Mouse (Mus musculus) spleen, embryonic (tissue): Measurements from ENCODE around the gene Olfr1453.
"Not testable (repeated sequence)": the region's sequence is repeated elsewhere in the genome, so short reads cannot be mapped to it uniquely, and the experiment has no call there.

Experiments
- CTCF ChIA-PET: fragments of 350-600 bp; sonication (Branson Sonifier 250); formaldehyde crosslinking; loops from one replicate; lab custom pipeline; 2022; lab: Charles Lee

Gene Olfr1453

DNA sequence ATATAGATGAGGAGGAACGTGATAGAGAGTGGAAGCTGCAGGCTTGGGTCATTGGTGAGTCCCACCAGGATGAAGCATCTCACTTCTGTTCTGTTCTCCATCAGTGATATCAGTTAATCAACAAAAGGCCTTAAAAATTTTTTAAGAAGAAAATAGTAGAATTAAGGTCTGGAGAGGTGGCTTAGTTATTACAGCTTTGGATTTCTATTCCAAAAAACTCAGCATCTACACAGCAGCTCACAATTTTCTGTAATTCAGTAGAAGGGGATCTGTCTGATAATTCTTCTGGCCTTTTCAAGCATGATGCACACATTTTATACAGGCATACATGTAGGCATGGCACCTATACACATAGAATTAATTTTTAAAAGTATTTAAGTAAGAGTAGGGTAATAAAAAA lies at the start of gene Olfr1453:
Gene Olfr1453, minus strand, starts transcription at position 101 of the 400 bp plus-strand sequence.
- CTCF ChIA-PET = no interaction called here

DNA sequence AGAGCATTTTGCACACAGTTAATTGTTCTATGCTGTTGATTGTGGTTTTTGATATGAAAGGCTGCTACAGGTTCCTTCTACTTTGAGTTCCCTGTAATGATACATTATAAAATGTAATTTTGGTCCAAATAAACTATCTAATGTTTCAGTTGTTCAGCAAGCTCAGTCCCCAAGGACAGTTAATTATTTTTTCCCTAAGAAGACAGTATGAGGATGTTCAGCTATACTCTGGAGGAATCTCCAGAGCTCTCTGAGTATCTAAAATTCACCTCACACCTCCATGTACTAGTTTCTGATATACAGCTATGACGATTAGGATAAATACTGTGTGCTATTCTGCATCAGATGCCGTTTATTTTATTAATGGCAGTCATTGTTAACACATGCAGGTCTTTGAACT lies 32.2 kb upstream of the Olfr1453 start, which contains the start of gene Olfr1454:
Gene Olfr1454, plus strand, starts transcription at position 301 of the 400 bp plus-strand sequence.
- CTCF ChIA-PET = no interaction called here

DNA sequence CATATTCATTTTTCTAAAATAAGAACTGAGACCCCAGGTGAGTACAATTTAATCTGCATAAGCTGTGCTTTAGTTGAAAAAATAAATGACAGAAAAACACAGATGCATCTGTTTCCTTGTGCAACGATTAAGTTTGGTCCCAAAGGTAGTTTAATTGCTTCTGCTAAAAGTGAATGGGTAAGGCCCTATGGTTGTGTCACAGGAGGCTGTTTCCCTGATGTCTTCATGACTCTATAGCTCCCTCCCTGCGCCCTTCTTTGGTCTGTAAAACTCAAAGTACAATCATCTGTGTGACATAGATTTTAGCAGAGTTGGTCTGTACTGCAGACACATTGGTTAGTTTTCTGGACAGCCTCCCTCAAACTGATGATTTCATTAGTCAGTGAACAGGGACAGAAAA lies 33.4 kb downstream of the Olfr1453 start, which contains the start of gene Olfr1451:
Gene Olfr1451, plus strand, starts transcription at position 301 of the 400 bp plus-strand sequence.
- CTCF ChIA-PET = no interaction called here

DNA sequence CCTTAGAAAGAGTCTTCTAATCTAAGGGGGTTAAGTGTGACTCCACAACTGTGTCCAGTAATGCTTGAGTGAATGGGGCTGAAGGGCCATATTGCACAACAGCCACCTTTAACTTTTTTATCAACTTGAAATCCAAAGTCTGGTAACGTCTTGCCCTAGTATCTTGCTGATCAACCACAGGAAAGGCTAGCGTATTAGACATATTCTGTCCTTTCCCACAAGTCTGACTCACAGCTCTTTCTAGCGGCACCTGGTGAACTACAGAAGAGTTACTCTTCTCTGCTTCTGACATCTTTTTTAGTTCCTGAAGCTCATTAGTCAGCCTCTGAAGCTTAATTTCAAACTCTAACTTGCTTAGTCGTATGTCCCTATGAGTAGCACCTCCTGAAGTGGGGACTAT lies 35.8 kb downstream of the Olfr1453 start:
- CTCF ChIA-PET = not testable (repeated sequence)
